Mouse (Mus musculus) hindbrain, postnatal 0 days (tissue): Measurements from ENCODE around the gene Pdp2. TPM values are rescaled to one million over a fixed set of nuclear protein-coding genes. Genes with fewer than 3 reads are reported as not detected.

Source experiments
- ATAC-seq: fragments of 200-750 bp; cut with Nextera tagmentation; 2 replicates; pipeline ENCODE4 v1.8.0; 2017; ENCODE audit warnings: mild to moderate bottlenecking, moderate TSS enrichment, moderate library complexity
- DNase-seq: peaks from one replicate; pipeline ENCODE4 v3.0.0-alpha.2; 2015; ENCODE audit warnings: low spot score
- H3K27ac ChIP-seq: fragments of 300-500 bp; sonication (generic); 2 replicates; pipeline ENCODE4 v1.5.1; 2014; ENCODE audit warnings: mild to moderate bottlenecking
- H3K27me3 ChIP-seq: fragments of 300-500 bp; sonication (generic); 2 replicates; pipeline ENCODE4 v1.6.1; 2014; ENCODE audit warnings: low read length, mixed read lengths; ENCODE audit not compliant: insufficient read depth
- H3K36me3 ChIP-seq: fragments of 300-500 bp; sonication (generic); 2 replicates; pipeline ENCODE4 v1.6.1; 2014; ENCODE audit warnings: low read length, mixed read lengths; ENCODE audit not compliant: insufficient read depth
- H3K4me1 ChIP-seq: fragments of 300-500 bp; sonication (generic); 2 replicates; pipeline ENCODE4 v1.6.1; 2014; ENCODE audit warnings: antibody characterized with exemption, low read length, mixed read lengths; ENCODE audit not compliant: insufficient read depth
- H3K4me2 ChIP-seq: fragments of 300-500 bp; sonication (generic); 2 replicates; pipeline ENCODE4 v1.6.1; 2014; ENCODE audit warnings: low read depth, mild to moderate bottlenecking, low read length, moderate library complexity, mixed read lengths
- H3K4me3 ChIP-seq: fragments of 300-500 bp; sonication (generic); 2 replicates; pipeline ENCODE4 v1.5.1; 2014; ENCODE audit warnings: low read length
- H3K9ac ChIP-seq: fragments of 300-500 bp; sonication (generic); replicated peaks from 2 replicates; pipeline ENCODE4 v1.6.1; 2014; ENCODE audit warnings: mild to moderate bottlenecking, low read length, moderate library complexity, mixed read lengths
- H3K9me3 ChIP-seq: fragments of 300-500 bp; sonication (generic); 2 replicates; pipeline ENCODE4 v1.6.1; 2016; ENCODE audit warnings: low read length, mixed read lengths
- CTCF ChIP-seq: IDR thresholded peaks from 2 replicates; pipeline ENCODE4 v1.5.1; 2016; ENCODE audit warnings: antibody characterized with exemption, control low read depth, low read depth
- WGBS: fragments of 180-500 bp; shearing (Covaris S2); extraction: QIAGEN DNeasy Blood & Tissue Kit; methylation state at CpG from one replicate; pipeline ENCODE4 v1.1.7; 2014; 5-methylcytosine and 5-hydroxymethylcytosine counted together
- polyA plus RNA-seq: library from polyadenylated mRNA; unstranded; fragments of >200 nt; fragmentation: Nextera tagmentation; extraction: Ambion mirVana; gene quantifications from 2 replicates; pipeline ENCODE4 v1.2.1, GENCODE M21; 2015
- total RNA-seq: library from RNA; depleted of rRNA; stranded (reverse); fragments of >200 nt; gene quantifications from 2 replicates; pipeline ENCODE4 v1.2.3, GENCODE M21; 2014

Pdp2 gene
- total and polyA plus RNA-seq, 2 experiments from 2014 or later, result 12.3 to 14.2 TPM

- no peak for TF ChIP-seq CTCF
- ATAC-seq (no peak), DNase-seq (no peak)
- 0 out of 2 replicates have a peak, but pooled peaks cover 6% of the 10 kb centered on the region for H3K4me1 ChIP-seq
- H3K9me3 ChIP-seq, result no peaks in the 10 kb centered on the region
- H3K4me2 ChIP-seq, result no peak overlapping the region
- 77% methylated on average over 4 of the region's 4 CpGs for WGBS
- H3K9ac ChIP-seq, result no peak overlapping the region
- H3K27me3 ChIP-seq, result no peaks in the 10 kb centered on the region
- H3K36me3 ChIP-seq, result no peaks in the 10 kb centered on the region
- H3K4me3 ChIP-seq, result no peak overlapping the region
- no peak overlapping the region for H3K27ac ChIP-seq
Measured at GRCm38 (mm10) chr8:104603245-104603593, 12.0 kb downstream of the Pdp2 start.

- Histone ChIP-seq H3K27ac (no peak overlapping the region), H3K36me3 (no peaks in the 10 kb centered on the region), H3K4me2 (no peak overlapping the region), H3K9ac (no peak overlapping the region), H3K4me1 (0 out of 2 replicates have a peak, but pooled peaks cover 6% of the 10 kb centered on the region), H3K4me3 (no peak overlapping the region), H3K27me3 (no peaks in the 10 kb centered on the region), H3K9me3 (no peaks in the 10 kb centered on the region)
- DNase-seq, result no peak
- WGBS, result 47% methylated on average over 6 of the region's 6 CpGs
- TF ChIP-seq CTCF, result no peak
- ATAC-seq, result no peak
Measured at GRCm38 (mm10) chr8:104606329-104606728, 15.1 kb downstream of the Pdp2 start.

DNA sequence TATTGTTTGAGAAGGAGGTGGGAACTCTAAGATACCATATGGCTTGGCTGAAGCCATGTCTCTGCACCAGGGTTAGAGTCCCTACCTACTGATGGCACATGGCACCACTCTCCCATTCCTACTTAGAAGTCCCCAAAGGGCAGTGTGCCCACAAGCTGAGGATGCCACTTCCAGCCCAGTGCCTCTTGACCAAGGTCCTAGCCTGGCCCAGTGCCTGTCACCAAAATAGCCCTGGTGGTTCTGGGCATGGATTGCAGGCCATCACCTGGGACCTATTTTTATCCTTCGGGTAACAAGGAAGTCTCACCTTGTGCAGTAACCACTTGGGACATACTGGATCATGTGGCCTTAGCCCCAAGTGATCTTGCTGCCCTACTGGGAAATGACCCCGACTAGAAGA, 16.7 kb downstream of the Pdp2 start:
- ATAC-seq (no peak), DNase-seq (no peak)
- no peak overlapping the region for H3K4me3 ChIP-seq
- H3K36me3 ChIP-seq, result no peaks in the 10 kb centered on the region
- WGBS, result 86% methylated on average over 2 of the region's 2 CpGs
- H3K27me3 ChIP-seq, result no peaks in the 10 kb centered on the region
- H3K4me1 ChIP-seq, result no peaks in the 10 kb centered on the region
- H3K4me2 ChIP-seq, result no peak overlapping the region
- H3K27ac ChIP-seq, result no peak overlapping the region
- no peak overlapping the region for H3K9ac ChIP-seq
- no peak for TF ChIP-seq CTCF
- no peaks in the 10 kb centered on the region for H3K9me3 ChIP-seq

GRCm38 (mm10) chr8:104609222-104609621, 18.0 kb downstream of the Pdp2 start:
- no peaks in the 10 kb centered on the region for H3K36me3 ChIP-seq
- no peaks in the 10 kb centered on the region for H3K27me3 ChIP-seq
- DNase-seq, result no peak
- no peak overlapping the region for H3K9ac ChIP-seq
- H3K4me3 ChIP-seq, result no peak overlapping the region
- no peak overlapping the region for H3K27ac ChIP-seq
- no peak for ATAC-seq
- H3K4me2 ChIP-seq, result no peak overlapping the region
- H3K9me3 ChIP-seq, result no peaks in the 10 kb centered on the region
- no peaks in the 10 kb centered on the region for H3K4me1 ChIP-seq
- TF ChIP-seq CTCF, result no peak
- WGBS, result 72% methylated on average over 8 of the region's 8 CpGs

DNA sequence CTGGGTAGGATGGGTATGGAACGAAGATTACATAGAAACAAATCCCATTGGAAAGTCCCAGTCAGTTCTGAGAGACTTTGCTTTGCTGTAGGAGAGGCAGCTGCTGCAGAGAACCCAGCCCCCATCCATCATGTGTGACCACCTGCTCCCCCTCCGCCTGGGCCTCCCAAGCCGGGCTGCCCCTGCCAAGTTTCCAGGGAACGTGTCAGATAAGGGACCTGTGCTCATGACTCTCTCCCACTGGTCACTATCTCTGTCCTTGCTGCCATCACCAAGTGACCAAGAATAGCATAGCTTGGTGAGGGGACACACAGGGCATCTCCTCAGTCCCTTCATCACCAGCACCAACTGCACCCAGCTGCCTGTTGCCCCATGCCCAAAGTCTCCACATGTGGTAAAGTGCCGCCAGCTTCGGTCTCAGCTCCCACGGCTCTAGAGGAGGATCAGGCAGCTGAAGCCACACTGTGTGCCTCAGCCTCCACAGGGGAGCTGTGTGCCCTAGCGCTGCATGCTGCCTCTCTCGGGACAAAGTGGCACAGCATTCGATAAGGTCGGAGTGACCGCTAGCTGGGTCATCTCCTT, 19.0 kb downstream of the Pdp2 start:
- ATAC-seq (no peak), DNase-seq (no peak)
- Histone ChIP-seq H3K4me2 (no peak overlapping the region), H3K27me3 (no peaks in the 10 kb centered on the region), H3K4me3 (no peak overlapping the region), H3K4me1 (no peaks in the 10 kb centered on the region), H3K27ac (no peak overlapping the region), H3K9me3 (no peaks in the 10 kb centered on the region), H3K9ac (no peak overlapping the region), H3K36me3 (no peaks in the 10 kb centered on the region)
- no peak for TF ChIP-seq CTCF
- WGBS, result 75% methylated on average over 12 of the region's 12 CpGs

DNA sequence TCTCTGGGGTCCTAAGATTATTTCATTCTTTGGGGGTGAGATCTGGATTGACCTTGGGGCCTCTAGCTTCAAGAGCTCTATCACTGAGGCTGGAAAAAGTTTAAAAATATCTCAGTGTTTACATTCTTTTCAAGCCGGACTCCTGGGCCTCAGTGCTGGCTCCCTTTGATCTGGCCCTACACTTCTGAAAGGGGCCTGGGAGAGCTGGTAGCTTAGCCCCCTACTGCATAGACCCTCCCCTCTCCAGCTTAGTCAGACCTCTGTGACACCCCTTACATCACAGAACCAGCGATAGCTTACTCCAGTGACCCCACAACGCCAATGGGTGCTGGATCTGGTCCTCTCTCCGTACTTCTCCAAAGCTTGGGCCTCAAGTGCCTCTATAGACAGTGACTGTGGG, 20.4 kb downstream of the Pdp2 start:
- WGBS, result 71% methylated on average over 4 of the region's 4 CpGs
- DNase-seq (no peak), ATAC-seq (no peak)
- H3K9me3 ChIP-seq, result no peaks in the 10 kb centered on the region
- no peak overlapping the region for H3K27ac ChIP-seq
- no peaks in the 10 kb centered on the region for H3K36me3 ChIP-seq
- no peaks in the 10 kb centered on the region for H3K27me3 ChIP-seq
- H3K4me1 ChIP-seq, result no peaks in the 10 kb centered on the region
- no peak overlapping the region for H3K4me2 ChIP-seq
- no peak overlapping the region for H3K9ac ChIP-seq
- no peak for TF ChIP-seq CTCF
- H3K4me3 ChIP-seq, result no peak overlapping the region

- no peak overlapping the region for H3K4me3 ChIP-seq
- ATAC-seq (no peak), DNase-seq (no peak)
- H3K4me1 ChIP-seq, result no peaks in the 10 kb centered on the region
- H3K27me3 ChIP-seq, result no peaks in the 10 kb centered on the region
- no peak overlapping the region for H3K4me2 ChIP-seq
- no peak for TF ChIP-seq CTCF
- no peak overlapping the region for H3K9ac ChIP-seq
- no peaks in the 10 kb centered on the region for H3K36me3 ChIP-seq
- no peak overlapping the region for H3K27ac ChIP-seq
- 79% methylated on average over 4 of the region's 4 CpGs for WGBS
- H3K9me3 ChIP-seq, result no peaks in the 10 kb centered on the region
Measured at GRCm38 (mm10) chr8:104613119-104613518, 21.9 kb downstream of the Pdp2 start.
